Mouse (Mus musculus) kidney, embryonic 14.5 days (tissue): ENCODE measurements around the gene Vmn1r206. TPM values are rescaled to one million over a fixed set of nuclear protein-coding genes. Genes with fewer than 3 reads are reported as not detected.
"Not testable (repeated sequence)": the region's sequence is repeated elsewhere in the genome, so short reads cannot be mapped to it uniquely, and the experiment has no call there.

Experiments
- ATAC-seq: fragments of 200-750 bp; cut with Nextera tagmentation; 2 replicates; pipeline ENCODE4 v1.8.0; 2017; ENCODE audit warnings: moderate number of reproducible peaks, mild to moderate bottlenecking, moderate TSS enrichment, moderate library complexity; ENCODE audit not compliant: low FRiP score, low TSS enrichment
- H3K27ac ChIP-seq: fragments of 300-500 bp; sonication (generic); 2 replicates; pipeline ENCODE4 v1.5.1; 2014; ENCODE audit warnings: low read depth, mild to moderate bottlenecking, low read length, moderate library complexity, mixed read lengths
- H3K27me3 ChIP-seq: fragments of 300-500 bp; sonication (generic); 2 replicates; pipeline ENCODE4 v1.6.1; 2014; ENCODE audit warnings: mild to moderate bottlenecking, low read length; ENCODE audit not compliant: control insufficient read depth, insufficient read depth
- H3K36me3 ChIP-seq: fragments of 300-500 bp; sonication (generic); 2 replicates; pipeline ENCODE4 v1.6.1; 2014; ENCODE audit warnings: low read length, mixed read lengths; ENCODE audit not compliant: control insufficient read depth, insufficient read depth
- H3K4me1 ChIP-seq: fragments of 300-500 bp; sonication (generic); 2 replicates; pipeline ENCODE4 v1.6.1; 2014; ENCODE audit warnings: low read length, mixed read lengths; ENCODE audit not compliant: control insufficient read depth, insufficient read depth
- H3K4me2 ChIP-seq: fragments of 300-500 bp; sonication (generic); replicated peaks from 2 replicates; pipeline ENCODE4 v1.6.1; 2014; ENCODE audit warnings: low read depth, mild to moderate bottlenecking, low read length
- H3K4me3 ChIP-seq: fragments of 300-500 bp; sonication (generic); 2 replicates; pipeline ENCODE4 v1.5.1; 2014; ENCODE audit warnings: mild to moderate bottlenecking, low read length
- H3K9ac ChIP-seq: fragments of 300-500 bp; sonication (generic); 2 replicates; pipeline ENCODE4 v1.6.1; 2014; ENCODE audit warnings: low read depth, mild to moderate bottlenecking, low read length, moderate library complexity
- H3K9me3 ChIP-seq: fragments of 300-500 bp; sonication (generic); 2 replicates; pipeline ENCODE4 v1.6.1; 2016; ENCODE audit warnings: low read length; ENCODE audit not compliant: control insufficient read depth
- WGBS: fragments of 180-500 bp; shearing (Covaris S2); extraction: QIAGEN DNeasy Blood & Tissue Kit; methylation state at CpG from one replicate; pipeline ENCODE4 v1.1.7; 2014; 5-methylcytosine and 5-hydroxymethylcytosine counted together
- polyA plus RNA-seq: library from polyadenylated mRNA; unstranded; fragments of >200 nt; fragmentation: Nextera tagmentation; extraction: Ambion mirVana; gene quantifications from 2 replicates; pipeline ENCODE4 v1.2.1, GENCODE M21; 2014

Vmn1r206 gene
- not detected in 2 replicates for polyA plus RNA-seq

DNA sequence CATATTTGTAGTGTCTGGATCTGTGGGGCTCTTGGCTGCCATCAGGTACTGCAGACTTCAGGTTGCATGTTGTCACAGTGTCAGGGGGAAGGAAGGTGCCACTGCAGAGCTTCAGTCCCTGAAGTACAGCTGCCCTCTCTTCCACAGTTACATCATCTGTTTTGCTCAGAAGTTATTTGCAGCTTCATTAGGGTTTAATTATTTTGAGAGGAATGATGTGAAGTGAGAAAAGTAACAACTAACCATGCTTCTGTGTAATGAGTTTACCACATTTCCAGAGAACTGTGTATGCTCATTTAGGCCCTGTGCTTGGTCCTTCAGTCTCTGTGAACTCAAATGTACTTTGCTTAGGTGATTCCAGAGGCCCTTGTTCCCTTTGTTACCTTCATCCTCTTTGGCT lies at the start of gene Vmn1r206:
Vmn1r206 (minus strand) TSS at position 101 of the 400 bp plus-strand sequence.
- H3K9ac ChIP-seq, H3K4me2 ChIP-seq, H3K27ac ChIP-seq, H3K4me1 ChIP-seq, H3K9me3 ChIP-seq, H3K36me3 ChIP-seq, H3K4me3 ChIP-seq, ATAC-seq, H3K27me3 ChIP-seq: not testable (repeated sequence)

DNA sequence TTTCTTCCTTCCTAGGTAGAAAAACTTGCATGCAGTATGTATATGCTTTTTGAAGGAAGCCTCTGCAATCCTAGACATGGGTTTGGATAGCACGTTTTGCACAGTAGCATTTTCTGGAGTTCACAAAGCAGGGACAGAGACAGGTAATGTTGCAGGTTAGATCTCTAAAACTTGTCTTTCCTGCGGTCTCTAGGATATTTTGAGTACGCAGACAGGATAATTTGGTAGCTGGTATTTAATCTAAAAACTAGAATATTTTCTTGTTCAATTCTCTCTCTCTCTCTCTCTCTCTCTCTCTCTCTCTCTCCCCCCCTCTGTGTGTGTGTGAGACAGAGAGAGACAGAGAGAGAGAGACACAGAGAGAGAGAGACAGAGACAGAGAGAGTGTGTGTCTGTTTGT lies 31.2 kb downstream of the Vmn1r206 start, which contains the start of gene Vmn1r205:
Vmn1r205 (minus strand) TSS at position 101 of the 400 bp plus-strand sequence.
- no peak for ATAC-seq
- Histone ChIP-seq H3K9ac (no peak within 1 kb of the TSS), H3K4me2 (no peak within 1 kb of the TSS), H3K27ac (no peak within 1 kb of the TSS), H3K27me3 (no peaks in the 10 kb centered on the region), H3K36me3 (no peaks in the 10 kb centered on the region), H3K4me1 (no peaks in the 10 kb centered on the region), H3K9me3 (no peaks in the 10 kb centered on the region), H3K4me3 (no peak within 1 kb of the TSS)
- 93% methylated on average over 3 of the region's 3 CpGs for WGBS

DNA sequence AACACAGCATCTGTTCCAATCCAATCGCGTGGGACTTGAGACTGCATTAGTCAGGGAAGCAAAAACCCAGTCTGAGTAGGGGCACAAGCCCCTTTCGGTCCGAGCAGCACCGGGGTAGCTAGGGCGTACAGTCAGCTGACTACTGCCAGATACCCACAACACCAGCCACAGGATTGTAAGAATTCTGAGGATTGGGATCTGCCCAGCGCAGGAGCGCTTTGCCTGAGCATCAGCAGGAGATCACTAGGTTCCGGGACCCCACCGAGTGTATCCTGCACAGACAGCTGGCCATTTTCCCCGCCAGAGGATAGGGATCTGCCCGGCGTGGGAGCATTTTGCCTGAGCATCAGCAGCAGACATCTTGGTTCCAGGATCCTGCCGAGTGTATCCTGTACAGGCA lies 40.7 kb downstream of the Vmn1r206 start:
- not testable (repeated sequence) for H3K9ac ChIP-seq, H3K4me1 ChIP-seq, H3K9me3 ChIP-seq, H3K27me3 ChIP-seq, H3K36me3 ChIP-seq, H3K27ac ChIP-seq, H3K4me2 ChIP-seq, H3K4me3 ChIP-seq, ATAC-seq
- WGBS = 89% methylated on average over 12 of the region's 14 CpGs

DNA sequence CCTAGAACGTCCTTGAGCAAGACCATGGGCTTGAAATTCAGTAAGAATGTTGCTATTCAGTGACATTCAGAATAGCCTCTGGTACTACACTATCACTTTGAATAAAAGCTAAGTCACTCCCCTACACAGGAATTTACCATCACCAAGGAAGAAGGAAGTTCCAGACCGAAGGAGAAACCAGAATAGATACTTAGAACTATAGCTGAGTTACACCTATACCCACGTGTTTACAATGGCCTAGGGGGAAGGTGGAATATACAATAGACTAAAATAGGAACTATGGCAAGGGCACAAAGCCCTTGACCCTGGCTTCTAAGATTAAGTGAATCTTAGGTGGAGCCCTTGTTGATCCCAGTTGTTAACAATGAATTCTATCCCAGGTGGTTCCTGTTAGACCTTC lies 49.1 kb downstream of the Vmn1r206 start:
- not testable (repeated sequence) for H3K9ac ChIP-seq, H3K4me3 ChIP-seq, H3K36me3 ChIP-seq, H3K9me3 ChIP-seq, H3K4me2 ChIP-seq, H3K4me1 ChIP-seq, H3K27me3 ChIP-seq, ATAC-seq, H3K27ac ChIP-seq
- WGBS = 83% methylated on average over 3 of the region's 3 CpGs

Other genes with a start within 250 kb of the Vmn1r206 start
- gene Vmn1r199, start 244.4 kb downstream of the Vmn1r206 start, polyA plus RNA-seq = not detected in 2 replicates
- gene Vmn1r200, start 233.9 kb downstream of the Vmn1r206 start, polyA plus RNA-seq = not detected in 2 replicates
- not detected in 2 replicates for gene Vmn1r201, start 152.3 kb downstream of the Vmn1r206 start, polyA plus RNA-seq
- not detected in 2 replicates for gene Vmn1r202, start 118.9 kb downstream of the Vmn1r206 start, polyA plus RNA-seq
- not detected in 2 replicates for gene Vmn1r203, start 106.1 kb downstream of the Vmn1r206 start, polyA plus RNA-seq
- not detected in 2 replicates for gene Vmn1r204, start 71.1 kb downstream of the Vmn1r206 start, polyA plus RNA-seq
- gene Vmn1r205, start 31.3 kb downstream of the Vmn1r206 start, polyA plus RNA-seq = not detected in 2 replicates
- gene Vmn1r207-ps, start 105.4 kb upstream of the Vmn1r206 start, polyA plus RNA-seq = not detected in 2 replicates
- not detected in 2 replicates for gene Vmn1r208, start 153.1 kb upstream of the Vmn1r206 start, polyA plus RNA-seq
- not detected in 2 replicates for gene Vmn1r209, start 185.4 kb upstream of the Vmn1r206 start, polyA plus RNA-seq
- not detected in 2 replicates for gene Vmn1r210, start 207.1 kb upstream of the Vmn1r206 start, polyA plus RNA-seq
- not detected in 2 replicates for gene Vmn1r211, start 233.3 kb upstream of the Vmn1r206 start, polyA plus RNA-seq